Mouse (Mus musculus): ENCODE measurements around the gene Tia1. TPM values are rescaled to one million over a fixed set of nuclear protein-coding genes. Genes with fewer than 3 reads are reported as not detected.

Tia1 gene
- polyA plus RNA-seq, 1 experiment = 12.9 TPM

DNA sequence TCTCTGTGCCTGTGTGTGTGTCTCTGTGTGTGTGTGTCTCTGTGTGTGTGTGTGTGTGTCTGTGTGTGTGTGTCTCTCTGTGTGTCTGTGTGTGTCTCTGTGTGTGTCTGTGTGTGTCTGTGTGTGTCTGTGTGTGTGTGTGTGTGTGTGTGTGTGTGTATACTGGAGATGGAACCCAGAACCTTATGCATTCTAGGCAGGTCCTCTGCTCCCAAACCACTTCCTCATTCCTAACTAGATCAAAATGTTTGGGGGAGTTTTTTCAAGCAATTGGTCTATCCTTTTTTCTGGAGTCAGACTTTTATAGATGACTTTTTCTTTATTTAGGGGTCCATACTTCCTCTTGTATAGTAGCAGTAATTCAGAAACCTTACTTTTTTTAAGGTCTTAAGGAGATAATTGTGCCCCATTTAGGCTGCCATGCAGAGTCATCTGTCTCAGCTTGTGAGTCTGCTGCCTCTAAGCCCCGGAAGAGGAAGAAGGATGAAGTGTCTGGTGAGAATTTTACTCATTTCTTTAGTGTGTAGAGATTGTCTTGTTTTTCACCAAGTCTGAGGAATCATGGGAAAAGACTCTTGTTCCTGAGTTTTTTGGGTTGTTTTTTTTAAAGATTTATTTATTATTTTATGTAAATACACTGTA is 43.0 kb downstream of the Tia1 start:
- TF ChIP-seq CEBPB (IDR thresholded peaks at IDR 0.05; ENCODE audit: low read depth) (no peak), MYOG (IDR thresholded peaks at IDR 0.05; ENCODE audit: control insufficient read depth, extremely low read depth, insufficient read length) (no peak), USF1 (IDR thresholded peaks at IDR 0.05; ENCODE audit: low read depth) (no peak), CTCF (IDR thresholded peaks at IDR 0.05; ENCODE audit: control insufficient read depth, insufficient read depth, insufficient read length) (no peak), MYOD1 (IDR thresholded peaks at IDR 0.05; ENCODE audit: control insufficient read depth, insufficient read length, low read depth) (no peak), FOSL1 (IDR thresholded peaks at IDR 0.05; ENCODE audit: insufficient read depth, low read length, poor library complexity, severe bottlenecking) (no peak), MAX (IDR thresholded peaks at IDR 0.05) (no peak)
- H3ac ChIP-seq (ENCODE audit: control insufficient read depth, insufficient read length, low read depth) = no peak overlapping the region
- no peak overlapping the region for H3K4me3 ChIP-seq (ENCODE audit: insufficient read depth, poor library complexity, severe bottlenecking)
- H3K79me3 ChIP-seq (ENCODE audit: low read depth) = no peaks in the 10 kb centered on the region
- H3K36me3 ChIP-seq (ENCODE audit: control insufficient read depth, insufficient read depth) = peaks cover 51% of the 10 kb centered on the region
- H3K27me3 ChIP-seq (ENCODE audit: control insufficient read depth, insufficient read depth, insufficient read length) = no peaks in the 10 kb centered on the region
- H3K79me2 ChIP-seq (ENCODE audit: control insufficient read depth, insufficient read depth) = no peaks in the 10 kb centered on the region

DNA sequence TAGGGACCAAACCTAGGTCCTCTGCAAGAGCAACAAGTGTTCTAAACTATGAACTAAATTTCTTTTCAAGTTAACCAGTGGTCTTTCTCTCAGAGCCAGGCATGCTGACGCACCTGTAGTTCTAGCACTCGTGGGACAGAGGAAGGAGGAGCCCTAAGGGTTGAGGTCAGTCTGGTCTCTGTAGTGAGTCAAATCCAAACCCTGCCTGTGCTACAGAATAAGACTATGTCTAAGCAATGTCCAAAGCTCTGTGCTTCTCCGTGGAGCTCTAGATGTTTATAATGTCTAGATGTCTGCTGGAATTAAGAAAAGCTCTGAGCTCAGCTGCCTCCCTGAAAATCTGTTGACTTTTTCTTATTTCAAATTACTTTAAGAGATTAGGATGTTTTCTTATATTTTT is 52.7 kb downstream of the Tia1 start:
- no peak overlapping the region for H3K4me3 ChIP-seq (ENCODE audit: insufficient read depth, poor library complexity, severe bottlenecking)
- no peaks in the 10 kb centered on the region for H3K27me3 ChIP-seq (ENCODE audit: control insufficient read depth, insufficient read depth, insufficient read length)
- H3K36me3 ChIP-seq (ENCODE audit: control insufficient read depth, insufficient read depth) = peaks cover 46% of the 10 kb centered on the region
- TF ChIP-seq USF1 (IDR thresholded peaks at IDR 0.05; ENCODE audit: low read depth) (no peak), MYOD1 (IDR thresholded peaks at IDR 0.05; ENCODE audit: control insufficient read depth, insufficient read length, low read depth) (no peak), CTCF (IDR thresholded peaks at IDR 0.05; ENCODE audit: control insufficient read depth, insufficient read depth, insufficient read length) (no peak), MAX (IDR thresholded peaks at IDR 0.05) (no peak), MYOG (IDR thresholded peaks at IDR 0.05; ENCODE audit: control insufficient read depth, extremely low read depth, insufficient read length) (no peak), CEBPB (IDR thresholded peaks at IDR 0.05; ENCODE audit: low read depth) (no peak), FOSL1 (IDR thresholded peaks at IDR 0.05; ENCODE audit: insufficient read depth, low read length, poor library complexity, severe bottlenecking) (no peak)
- H3ac ChIP-seq (ENCODE audit: control insufficient read depth, insufficient read length, low read depth) = no peak overlapping the region
- no peaks in the 10 kb centered on the region for H3K79me3 ChIP-seq (ENCODE audit: low read depth)
- no peaks in the 10 kb centered on the region for H3K79me2 ChIP-seq (ENCODE audit: control insufficient read depth, insufficient read depth)

DNA sequence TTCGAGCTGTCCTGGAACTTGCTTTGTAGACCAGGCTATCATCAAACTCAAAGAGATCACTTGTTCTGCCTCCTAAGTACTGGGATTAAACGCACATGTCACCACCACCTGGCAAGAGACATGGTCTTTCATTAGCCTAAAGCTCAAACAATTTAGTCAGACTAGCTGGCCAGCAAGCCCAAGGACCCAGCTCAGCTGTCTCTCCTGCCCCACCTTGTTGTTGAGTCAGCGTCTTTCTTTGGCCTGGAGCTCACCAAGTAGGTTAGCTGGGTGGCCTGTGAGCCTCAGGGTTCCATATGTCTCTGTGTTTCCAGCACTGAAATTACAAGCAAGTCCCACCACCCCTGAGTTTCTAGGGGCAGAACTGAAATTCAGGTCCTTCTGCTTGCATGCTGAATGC is 59.1 kb downstream of the Tia1 start:
- Histone ChIP-seq H3K27me3 (ENCODE audit: control insufficient read depth, insufficient read depth, insufficient read length) (no peaks in the 10 kb centered on the region), H3K36me3 (ENCODE audit: control insufficient read depth, insufficient read depth) (peaks cover 26% of the 10 kb centered on the region), H3K79me2 (ENCODE audit: control insufficient read depth, insufficient read depth) (no peaks in the 10 kb centered on the region), H3K4me3 (ENCODE audit: insufficient read depth, poor library complexity, severe bottlenecking) (no peak overlapping the region), H3K79me3 (ENCODE audit: low read depth) (no peaks in the 10 kb centered on the region), H3ac (ENCODE audit: control insufficient read depth, insufficient read length, low read depth) (no peak overlapping the region)
- TF ChIP-seq FOSL1 (IDR thresholded peaks at IDR 0.05; ENCODE audit: insufficient read depth, low read length, poor library complexity, severe bottlenecking) (no peak), USF1 (IDR thresholded peaks at IDR 0.05; ENCODE audit: low read depth) (no peak), MYOG (IDR thresholded peaks at IDR 0.05; ENCODE audit: control insufficient read depth, extremely low read depth, insufficient read length) (no peak), CEBPB (IDR thresholded peaks at IDR 0.05; ENCODE audit: low read depth) (no peak), MYOD1 (IDR thresholded peaks at IDR 0.05; ENCODE audit: control insufficient read depth, insufficient read length, low read depth) (no peak), MAX (IDR thresholded peaks at IDR 0.05) (no peak), CTCF (IDR thresholded peaks at IDR 0.05; ENCODE audit: control insufficient read depth, insufficient read depth, insufficient read length) (no peak)

GRCm38 (mm10) chr6:86471317-86471716 is 67.3 kb downstream of the Tia1 start:
- Histone ChIP-seq H3K79me3 (ENCODE audit: low read depth) (no peaks in the 10 kb centered on the region), H3K27me3 (ENCODE audit: control insufficient read depth, insufficient read depth, insufficient read length) (no peaks in the 10 kb centered on the region), H3ac (ENCODE audit: control insufficient read depth, insufficient read length, low read depth) (no peak overlapping the region), H3K4me3 (ENCODE audit: insufficient read depth, poor library complexity, severe bottlenecking) (no peak overlapping the region), H3K36me3 (ENCODE audit: control insufficient read depth, insufficient read depth) (peaks cover 12% of the 10 kb centered on the region), H3K79me2 (ENCODE audit: control insufficient read depth, insufficient read depth) (peaks cover 6% of the 10 kb centered on the region)
- TF ChIP-seq USF1 (IDR thresholded peaks at IDR 0.05; ENCODE audit: low read depth) (no peak), CTCF (IDR thresholded peaks at IDR 0.05; ENCODE audit: control insufficient read depth, insufficient read depth, insufficient read length) (no peak), MYOD1 (IDR thresholded peaks at IDR 0.05; ENCODE audit: control insufficient read depth, insufficient read length, low read depth) (no peak), MYOG (IDR thresholded peaks at IDR 0.05; ENCODE audit: control insufficient read depth, extremely low read depth, insufficient read length) (no peak), CEBPB (IDR thresholded peaks at IDR 0.05; ENCODE audit: low read depth) (no peak), MAX (IDR thresholded peaks at IDR 0.05) (no peak), FOSL1 (IDR thresholded peaks at IDR 0.05; ENCODE audit: insufficient read depth, low read length, poor library complexity, severe bottlenecking) (no peak)

DNA sequence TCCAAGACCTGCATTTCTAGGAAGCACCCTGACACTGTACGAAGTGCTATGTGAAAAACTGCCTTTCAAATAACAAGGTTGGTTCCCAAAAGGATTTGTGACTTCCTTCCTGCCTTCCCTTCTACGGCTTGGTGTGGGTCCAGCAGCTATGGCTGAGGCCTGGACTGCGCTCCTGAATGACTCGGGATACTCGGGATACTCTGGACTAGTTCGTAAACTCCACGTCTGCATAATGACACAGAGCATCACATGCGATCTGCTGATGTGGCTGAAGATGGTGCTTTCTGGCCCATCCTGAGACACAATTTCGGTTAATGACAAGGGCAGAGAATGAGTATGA is 67.7 kb downstream of the Tia1 start:
- Histone ChIP-seq H3K79me3 (ENCODE audit: low read depth) (no peaks in the 10 kb centered on the region), H3ac (ENCODE audit: control insufficient read depth, insufficient read length, low read depth) (peak overlapping the region; percentile 79), H3K79me2 (ENCODE audit: control insufficient read depth, insufficient read depth) (peaks cover 6% of the 10 kb centered on the region), H3K4me3 (ENCODE audit: insufficient read depth, poor library complexity, severe bottlenecking) (peak overlapping the region; percentile 12), H3K36me3 (ENCODE audit: control insufficient read depth, insufficient read depth) (peaks cover 8% of the 10 kb centered on the region), H3K27me3 (ENCODE audit: control insufficient read depth, insufficient read depth, insufficient read length) (no peaks in the 10 kb centered on the region)
- TF ChIP-seq CTCF (IDR thresholded peaks at IDR 0.05; ENCODE audit: control insufficient read depth, insufficient read depth, insufficient read length) (no peak), USF1 (IDR thresholded peaks at IDR 0.05; ENCODE audit: low read depth) (no peak), MAX (IDR thresholded peaks at IDR 0.05) (no peak), CEBPB (IDR thresholded peaks at IDR 0.05; ENCODE audit: low read depth) (no peak), MYOD1 (IDR thresholded peaks at IDR 0.05; ENCODE audit: control insufficient read depth, insufficient read length, low read depth) (no peak), FOSL1 (IDR thresholded peaks at IDR 0.05; ENCODE audit: insufficient read depth, low read length, poor library complexity, severe bottlenecking) (no peak), MYOG (IDR thresholded peaks at IDR 0.05; ENCODE audit: control insufficient read depth, extremely low read depth, insufficient read length) (no peak)

Data from C2C12 (cell line).